Mouse (Mus musculus): ENCODE results near the gene Mapk11.

GRCm38 (mm10) chr15:89123595-89123994 is 25.8 kb downstream of the Mapk11 start:
- TF ChIP-seq CTCF (IDR thresholded peaks at IDR 0.05; ENCODE audit: low read depth, low read length) (peak; percentile 11), POLR2A (IDR thresholded peaks at IDR 0.05; ENCODE audit: insufficient read depth, low read length) (no peak), EP300 (IDR thresholded peaks at IDR 0.05; ENCODE audit: insufficient read depth, low read depth, low read length) (no peak)

Data from ES-Bruce4 (cell line).